Mouse (Mus musculus) liver, embryonic 14.5 days (tissue): ENCODE data around the gene Myo1a. TPM values are rescaled to one million over a fixed set of nuclear protein-coding genes. Genes with fewer than 3 reads are reported as not detected.

Experiments
- ATAC-seq: fragments of 200-750 bp; cut with Nextera tagmentation; 2 replicates; pipeline ENCODE4 v1.8.0; 2017; ENCODE audit warnings: moderate number of reproducible peaks, mild to moderate bottlenecking, moderate library complexity; ENCODE audit not compliant: insufficient read depth
- DNase-seq, 3 experiments: peaks; one replicate each; pipeline ENCODE4 v3.0.0-alpha.2; 2012 to 2013; ENCODE audit warnings: low read depth in 3 of 3, low spot score in 3 of 3
- H3K27ac ChIP-seq: fragments of 300-500 bp; sonication (generic); 2 replicates; pipeline ENCODE4 v1.5.1; 2014; ENCODE audit warnings: moderate library complexity, mild to moderate bottlenecking, control low read depth, inconsistent platforms
- H3K27me3 ChIP-seq: fragments of 300-500 bp; sonication (generic); 2 replicates; pipeline ENCODE4 v1.6.1; 2014; ENCODE audit warnings: mild to moderate bottlenecking, low read length, moderate library complexity; ENCODE audit not compliant: control insufficient read depth, insufficient read depth
- H3K36me3 ChIP-seq: fragments of 300-500 bp; sonication (generic); replicated peaks from 2 replicates; pipeline ENCODE4 v1.6.1; 2014; ENCODE audit warnings: low read depth; ENCODE audit not compliant: control insufficient read depth, insufficient read depth
- H3K4me1 ChIP-seq, 2 experiments: fragments of 200-500 bp in 1 of 2; fragments of 300-500 bp in 1 of 2; sonication (generic) in 1 of 2; replicated peaks; 2 replicates each; pipeline ENCODE4 v1.6.1; 2012 to 2014; ENCODE audit warnings: antibody characterized with exemption in 1 of 2, inconsistent platforms in 1 of 2, low read length in 1 of 2; ENCODE audit not compliant: control insufficient read depth in 2 of 2, insufficient read depth in 2 of 2
- H3K4me2 ChIP-seq: fragments of 300-500 bp; sonication (generic); 2 replicates; pipeline ENCODE4 v1.6.1; 2014; ENCODE audit warnings: low read depth, mild to moderate bottlenecking, control low read depth, moderate library complexity
- H3K4me3 ChIP-seq, 2 experiments: fragments of 200-500 bp in 1 of 2; fragments of 300-500 bp in 1 of 2; sonication (generic) in 1 of 2; 2 replicates each; pipeline ENCODE4 v1.5.1; 2012 to 2014; ENCODE audit warnings: low read depth in 2 of 2, low read length in 2 of 2, mild to moderate bottlenecking in 2 of 2, control low read depth in 1 of 2, inconsistent platforms in 1 of 2, moderate library complexity in 1 of 2; ENCODE audit not compliant: insufficient read depth in 1 of 2
- H3K9ac ChIP-seq: fragments of 300-500 bp; sonication (generic); replicated peaks from 2 replicates; pipeline ENCODE4 v1.6.1; 2014; ENCODE audit warnings: mild to moderate bottlenecking, control low read depth, moderate library complexity
- H3K9me3 ChIP-seq: fragments of 300-500 bp; sonication (generic); 2 replicates; pipeline ENCODE4 v1.6.1; 2016; ENCODE audit warnings: low read length, mixed read lengths; ENCODE audit not compliant: control insufficient read depth
- CTCF ChIP-seq: IDR thresholded peaks from 2 replicates; pipeline ENCODE4 v1.5.1; 2016; ENCODE audit warnings: antibody characterized with exemption, low read depth, control low read depth
- EP300 ChIP-seq: IDR thresholded peaks from 2 replicates; pipeline ENCODE4 v1.6.1; 2016; ENCODE audit warnings: antibody characterized with exemption, low read depth
- WGBS: fragments of 180-500 bp; shearing (Covaris S2); extraction: QIAGEN DNeasy Blood & Tissue Kit; methylation state at CpG from one replicate; pipeline ENCODE4 v1.1.7; 2014; ENCODE audit not compliant: insufficient replicate concordance; 5-methylcytosine and 5-hydroxymethylcytosine counted together
- polyA plus RNA-seq, 2 experiments: library from polyadenylated mRNA; depleted of rRNA in 1 of 2; stranded (reverse) in 1 of 2; unstranded in 1 of 2; fragments of >200 nt; fragmentation: Nextera tagmentation in 1 of 2; extraction: Ambion mirVana in 1 of 2; gene quantifications; 2 replicates each; pipeline versions ENCODE4 v1.2.1 to v1.2.3; 2012 to 2014

The Myo1a gene
- polyA plus RNA-seq, 2 experiments = 0.06 to 0.30 TPM

DNA sequence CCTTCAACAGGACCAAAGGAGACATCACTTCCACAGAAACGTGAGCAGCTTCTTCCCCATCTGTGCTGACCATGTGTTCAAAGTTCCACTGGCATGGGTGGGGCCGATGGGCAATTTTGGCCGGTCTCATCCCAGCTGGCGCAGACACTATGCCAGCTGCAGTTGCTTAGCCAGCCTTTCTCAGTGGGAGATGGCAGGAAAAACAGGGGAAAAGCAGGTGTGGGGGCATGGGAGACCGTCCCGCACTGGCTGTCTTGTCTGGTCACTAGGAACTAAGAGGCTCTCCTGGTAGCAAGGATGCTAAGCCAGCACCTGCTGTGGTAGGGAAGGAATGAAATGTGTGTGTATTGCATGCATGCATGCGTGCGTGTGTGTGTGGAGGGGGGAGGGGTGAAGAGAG is 23.5 kb downstream of the Myo1a start:
- 63% methylated on average over 8 of the region's 8 CpGs for WGBS
- TF ChIP-seq CTCF (no peak), EP300 (no peak)
- H3K27ac ChIP-seq = no peak overlapping the region
- DNase-seq (no peak), ATAC-seq (no peak)
- H3K36me3 ChIP-seq = no peaks in the 10 kb centered on the region
- H3K9ac ChIP-seq = no peak overlapping the region
- no peaks in the 10 kb centered on the region for H3K9me3 ChIP-seq
- H3K4me2 ChIP-seq = no peak overlapping the region
- peaks cover 44 to 53% of the 10 kb centered on the region in 2 experiments for H3K4me1 ChIP-seq
- H3K27me3 ChIP-seq = no peaks in the 10 kb centered on the region; the same call in 1 of the 2 replicates
- H3K4me3 ChIP-seq = no peak overlapping the region

DNA sequence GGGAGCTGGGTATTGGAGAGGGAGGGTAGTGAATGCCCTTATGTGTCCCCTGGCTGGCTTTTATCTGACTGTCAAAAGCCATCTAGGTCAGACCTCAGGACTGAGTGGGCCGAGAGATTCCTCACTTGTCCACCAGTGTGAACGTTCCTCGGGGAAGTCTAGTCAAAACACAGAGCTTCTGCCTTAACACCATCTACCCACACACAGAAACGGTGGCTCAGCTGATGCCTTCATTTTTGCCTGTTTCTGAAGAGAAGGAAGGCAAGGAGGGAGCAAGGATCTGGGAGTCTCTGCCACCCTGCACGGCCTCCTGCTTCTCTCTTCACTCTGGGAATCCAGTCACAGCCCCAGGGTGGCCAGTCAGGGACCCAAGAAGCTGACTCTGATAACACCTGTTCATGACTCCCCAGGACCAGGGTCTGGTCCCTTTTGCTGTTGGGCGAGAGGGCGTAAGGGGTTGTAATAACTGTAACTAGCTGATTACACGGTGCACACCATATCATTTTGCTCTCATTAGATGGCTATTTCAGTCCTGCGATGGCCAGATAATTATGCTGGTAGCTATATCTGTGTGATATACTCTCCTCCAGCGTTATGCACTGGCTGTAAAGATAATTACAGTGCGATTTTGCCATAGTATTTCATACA is 25.4 kb downstream of the Myo1a start:
- no peak for TF ChIP-seq CTCF
- peak; percentile 95 for TF ChIP-seq EP300
- DNase-seq (peak; percentile 65 to 71 (median 68)), ATAC-seq (peak; percentile 92)
- Histone ChIP-seq H3K27me3 (no peaks in the 10 kb centered on the region; the same call in 1 of the 2 replicates), H3K9me3 (no peaks in the 10 kb centered on the region), H3K4me1 (peaks cover 50 to 57% of the 10 kb centered on the region in 2 experiments), H3K27ac (peak overlapping the region; percentile 59), H3K4me3 (no peak overlapping the region), H3K4me2 (peak overlapping the region; percentile 45), H3K36me3 (no peaks in the 10 kb centered on the region), H3K9ac (0 out of 2 replicates have a peak overlapping the region, but pooled peaks have one; percentile 10)
- 27% methylated on average over 11 of the region's 11 CpGs for WGBS

DNA sequence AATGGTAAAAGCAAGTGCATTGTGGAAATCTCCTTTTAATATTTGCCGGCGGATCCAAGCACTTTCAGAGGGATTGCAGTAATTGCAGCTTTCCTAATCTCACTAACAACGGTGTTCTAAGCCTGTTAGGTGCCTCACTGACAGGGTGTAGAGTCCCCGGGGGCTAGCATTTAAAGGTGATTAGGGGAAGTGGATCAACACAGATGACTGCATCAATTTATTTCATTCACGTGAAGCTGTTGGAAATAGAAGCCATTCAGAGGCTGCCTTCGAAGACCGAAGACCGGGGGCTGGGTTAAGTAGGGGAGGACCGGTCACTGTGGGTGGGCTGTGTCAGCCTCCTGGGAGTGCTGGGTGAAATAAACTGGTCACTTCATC is 26.0 kb downstream of the Myo1a start:
- no peak overlapping the region for H3K4me3 ChIP-seq
- peaks cover 50 to 58% of the 10 kb centered on the region in 2 experiments for H3K4me1 ChIP-seq
- DNase-seq = no peak
- H3K9ac ChIP-seq = peak overlapping the region; percentile 9
- H3K27ac ChIP-seq = peak overlapping the region; percentile 59
- H3K4me2 ChIP-seq = peak overlapping the region; percentile 45
- no peaks in the 10 kb centered on the region; the same call in 1 of the 2 replicates for H3K27me3 ChIP-seq
- no peaks in the 10 kb centered on the region for H3K9me3 ChIP-seq
- peak; percentile 1; the same call in 1 of the 2 replicates for ATAC-seq
- TF ChIP-seq CTCF = no peak
- no peak for TF ChIP-seq EP300
- WGBS = 35% methylated on average over 9 of the region's 9 CpGs
- no peaks in the 10 kb centered on the region for H3K36me3 ChIP-seq

DNA sequence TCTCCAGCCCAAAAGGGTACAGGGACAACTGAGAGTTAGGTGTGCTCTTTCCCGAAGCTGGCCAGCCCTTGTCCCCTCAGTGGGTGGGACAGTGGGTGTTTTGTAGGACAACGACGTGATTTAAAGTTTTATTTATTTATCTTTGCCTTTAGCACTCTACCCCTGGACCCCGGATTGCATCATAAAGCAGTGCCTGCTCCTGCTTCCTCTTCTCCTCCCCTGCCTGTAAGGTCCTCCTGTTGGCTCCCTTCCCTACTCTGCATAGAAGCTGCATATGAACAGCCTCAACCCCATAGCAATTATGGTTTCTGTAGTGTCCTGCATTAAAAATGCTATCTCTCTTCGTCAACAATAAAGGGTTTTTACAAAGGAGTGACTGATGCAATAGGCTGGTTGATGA is 26.4 kb downstream of the Myo1a start:
- Histone ChIP-seq H3K27me3 (no peaks in the 10 kb centered on the region; the same call in 1 of the 2 replicates), H3K4me2 (no peak overlapping the region; the same call in 1 of the 2 replicates), H3K9me3 (no peaks in the 10 kb centered on the region), H3K9ac (peak overlapping the region; percentile 9), H3K36me3 (no peaks in the 10 kb centered on the region), H3K4me3 (no peak overlapping the region), H3K27ac (peak overlapping the region; percentile 59), H3K4me1 (peaks cover 55 to 62% of the 10 kb centered on the region in 2 experiments)
- TF ChIP-seq CTCF = no peak
- TF ChIP-seq EP300 = no peak
- DNase-seq = no peak
- WGBS = 22% methylated on average over 5 of the region's 5 CpGs
- ATAC-seq = no peak

DNA sequence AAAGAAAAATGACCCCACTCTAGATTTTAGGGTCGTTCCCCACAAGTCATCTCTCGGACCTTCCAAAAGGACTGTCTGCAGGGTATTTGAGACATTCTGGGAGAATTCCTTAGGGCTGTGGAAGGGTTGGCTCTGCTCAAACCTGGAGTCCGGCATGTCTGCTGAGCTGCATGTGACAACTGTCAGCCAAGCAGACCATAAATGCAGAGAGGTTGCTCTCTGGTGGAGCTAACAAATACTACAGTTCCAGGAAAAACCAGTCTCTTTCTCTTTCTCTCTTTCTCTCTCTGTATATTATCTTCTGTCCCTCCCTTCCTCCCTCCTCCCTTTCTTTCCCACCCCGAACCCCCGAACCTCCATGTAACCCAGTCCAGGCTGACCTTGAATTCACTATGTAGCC is 29.5 kb downstream of the Myo1a start:
- ATAC-seq (no peak), DNase-seq (no peak)
- WGBS = 23% methylated on average over 5 of the region's 5 CpGs
- no peaks in the 10 kb centered on the region for H3K36me3 ChIP-seq
- H3K9me3 ChIP-seq = no peaks in the 10 kb centered on the region
- H3K27ac ChIP-seq = no peak overlapping the region
- H3K27me3 ChIP-seq = no peaks in the 10 kb centered on the region
- H3K4me2 ChIP-seq = no peak overlapping the region; the same call in 1 of the 2 replicates
- no peak overlapping the region; the same call in 1 of the 2 replicates for H3K9ac ChIP-seq
- no peak overlapping the region for H3K4me3 ChIP-seq
- TF ChIP-seq EP300 (no peak), CTCF (peak; percentile 66)
- H3K4me1 ChIP-seq = peaks cover 60 to 66% of the 10 kb centered on the region in 2 experiments
